Mouse (Mus musculus) left cerebral cortex, adult 2 months (tissue): ENCODE measurements around the gene Abhd2. TPM values are rescaled to one million over a fixed set of nuclear protein-coding genes. Genes with fewer than 3 reads are reported as not detected.

Source experiments
- DNase-seq, 2 experiments: peaks; one replicate each; pipeline ENCODE4 v3.0.0; 2021 to 2022; ENCODE audit warnings: low spot score in 2 of 2, mixed read lengths in 1 of 2; ENCODE audit errors: extremely low spot score in 1 of 2
- H3K27ac ChIP-seq: fragments of 200-600 bp; 2 replicates; pipeline ENCODE4 v1.8.1; 2022
- H3K4me3 ChIP-seq: fragments of 200-600 bp; 2 replicates; pipeline ENCODE4 v1.8.1; 2022
- CTCF ChIP-seq: fragments of 200-600 bp; IDR thresholded peaks from 2 replicates; pipeline ENCODE4 v1.8.1; 2022; ENCODE audit warnings: antibody characterized with exemption, mild to moderate bottlenecking, moderate library complexity
- intact Hi-C: fragments of 180-260 bp; cut with DNase I; formaldehyde crosslinking; loops from one replicate; pipeline ENCODE4 v1.15.1; 2025
- total RNA-seq, 2 experiments: library from RNA; stranded (reverse); gene quantifications; 2 replicates each; pipeline ENCODE4 v1.2.3; 2021

Abhd2 gene
- total RNA-seq, 2 experiments from 2014 or later = 103 to 116 TPM

- H3K27ac ChIP-seq = no peak overlapping the region
- H3K4me3 ChIP-seq = no peak overlapping the region
- peak; percentile 72 to 84 for DNase-seq
- intact Hi-C loops = loop anchor here (1.0 to 5.0 kb wide), 2 partner anchors 104 to 216 kb away; no protein-coding TSS in a partner anchor
- TF ChIP-seq CTCF = peak; percentile 93
Measured at GRCm38 (mm10) chr7:79246039-79246670, 26.8 kb upstream of the Abhd2 start.

GRCm38 (mm10) chr7:79247408-79247807 lies 25.6 kb upstream of the Abhd2 start:
- intact Hi-C loops = loop anchor here (5.0 kb wide), 1 partner anchor 215 kb away; no protein-coding TSS in a partner anchor
- DNase-seq = no peak
- Histone ChIP-seq H3K4me3 (no peak overlapping the region), H3K27ac (no peak overlapping the region)
- TF ChIP-seq CTCF = no peak

- intact Hi-C loops = loop anchor here (5.0 kb wide), 1 partner anchor 214 kb away; no protein-coding TSS in a partner anchor
- no peak overlapping the region for H3K27ac ChIP-seq
- no peak for TF ChIP-seq CTCF
Measured at GRCm38 (mm10) chr7:79247881-79248389, 25.1 kb upstream of the Abhd2 start.

GRCm38 (mm10) chr7:79249581-79249980 lies 23.4 kb upstream of the Abhd2 start:
- intact Hi-C loops = loop anchor here (5.0 kb wide), 1 partner anchor 213 kb away; no protein-coding TSS in a partner anchor

More at GRCm38 (mm10) chr7:79247881-79248389, 25.1 kb upstream of the Abhd2 start:
- no peak overlapping the region for H3K4me3 ChIP-seq
- DNase-seq = no peak

GRCm38 (mm10) chr7:79254248-79254888 lies 18.6 kb upstream of the Abhd2 start:
- no peak for DNase-seq
- TF ChIP-seq CTCF = no peak
- Histone ChIP-seq H3K27ac (no peak overlapping the region), H3K4me3 (no peak overlapping the region)
- intact Hi-C loops = no loop called here

More at GRCm38 (mm10) chr7:79249581-79249980, 23.4 kb upstream of the Abhd2 start:
- no peak for TF ChIP-seq CTCF
- Histone ChIP-seq H3K4me3 (no peak overlapping the region), H3K27ac (no peak overlapping the region)
- no peak for DNase-seq

- DNase-seq = peak; percentile 48 to 73
- intact Hi-C loops = no loop called here
- Histone ChIP-seq H3K4me3 (no peak overlapping the region), H3K27ac (no peak overlapping the region)
- no peak for TF ChIP-seq CTCF
Measured at GRCm38 (mm10) chr7:79255350-79255749, 17.6 kb upstream of the Abhd2 start.

- intact Hi-C loops = no loop called here
- DNase-seq = no peak
- Histone ChIP-seq H3K27ac (no peak overlapping the region), H3K4me3 (no peak overlapping the region)
- peak; percentile 18 for TF ChIP-seq CTCF
Measured at GRCm38 (mm10) chr7:79255752-79256151, 17.2 kb upstream of the Abhd2 start.

GRCm38 (mm10) chr7:79256716-79257115 lies 16.3 kb upstream of the Abhd2 start:
- intact Hi-C loops = no loop called here
- Histone ChIP-seq H3K27ac (no peak overlapping the region), H3K4me3 (no peak overlapping the region)
- no peak for TF ChIP-seq CTCF
- DNase-seq = no peak

GRCm38 (mm10) chr7:79258981-79259542 lies 13.9 kb upstream of the Abhd2 start:
- no peak overlapping the region for H3K27ac ChIP-seq
- no peak overlapping the region for H3K4me3 ChIP-seq
- intact Hi-C loops = no loop called here
- no peak for DNase-seq
- no peak for TF ChIP-seq CTCF

- intact Hi-C loops = no loop called here
- no peak for TF ChIP-seq CTCF
- no peak overlapping the region for H3K27ac ChIP-seq
- no peak for DNase-seq
- H3K4me3 ChIP-seq = no peak overlapping the region
Measured at GRCm38 (mm10) chr7:79262478-79262877, 10.5 kb upstream of the Abhd2 start.

GRCm38 (mm10) chr7:79263776-79264175 lies 9.2 kb upstream of the Abhd2 start:
- intact Hi-C loops = no loop called here
- no peak for TF ChIP-seq CTCF

GRCm38 (mm10) chr7:79266228-79266627 lies 6.8 kb upstream of the Abhd2 start:
- intact Hi-C loops = no loop called here
- DNase-seq = no peak
- H3K4me3 ChIP-seq = no peak overlapping the region
- no peak for TF ChIP-seq CTCF
- no peak overlapping the region for H3K27ac ChIP-seq

More at GRCm38 (mm10) chr7:79263776-79264175, 9.2 kb upstream of the Abhd2 start:
- H3K4me3 ChIP-seq = no peak overlapping the region
- no peak overlapping the region for H3K27ac ChIP-seq
- no peak for DNase-seq
